Mouse (Mus musculus): ENCODE results near the gene Saysd1. TPM values are rescaled to one million over a fixed set of nuclear protein-coding genes. Genes with fewer than 3 reads are reported as not detected.

The Saysd1 gene
- total and polyA plus RNA-seq, 3 experiments = 5.3 to 6.6 (median 5.9) TPM

GRCm38 (mm10) chr14:20157595-20157994 lies 19.3 kb upstream of the Saysd1 start:
- no peak overlapping the region for H3K4me3 ChIP-seq (replicated peaks in 1 of 3; ENCODE audit: low read depth in 2 of 3, low read length in 2 of 3, poor library complexity in 1 of 3)
- no peak overlapping the region for H3K27ac ChIP-seq (ENCODE audit: insufficient read depth, low read depth)
- H3K9ac ChIP-seq (ENCODE audit: insufficient read depth, low read depth) = no peak overlapping the region
- no peaks in the 10 kb centered on the region for H3K9me3 ChIP-seq (replicated peaks; ENCODE audit: low read length)
- no peaks in the 10 kb centered on the region for H3K27me3 ChIP-seq (replicated peaks)
- DNase-seq (ENCODE audit: extremely low read depth) = no peak
- in situ Hi-C loops (cut with MboI; ENCODE audit: low pct_ligation_motif_present, low pct_unique_long_range_greater_than_20kb, low sequenced_read_pairs) = no loop called here
- H3K4me1 ChIP-seq (ENCODE audit: control insufficient read depth in 1 of 2, insufficient read depth in 2 of 2) = peaks cover 23 to 57% of the 10 kb centered on the region in 2 experiments
- H3K4me2 ChIP-seq (ENCODE audit: insufficient read depth, low read depth, poor library complexity, severe bottlenecking) = no peak overlapping the region
- peaks cover 7% of the 10 kb centered on the region; the same call in 1 of the 2 replicates for H3K79me2 ChIP-seq (replicated peaks; ENCODE audit: control insufficient read depth, extremely low read depth, insufficient read depth, poor library complexity, severe bottlenecking)
- peaks cover 2 to 52% of the 10 kb centered on the region in 2 experiments for H3K36me3 ChIP-seq (replicated peaks in 1 of 2; ENCODE audit: control insufficient read depth in 1 of 2, insufficient read depth in 1 of 2, low read length in 1 of 2)
- dilution Hi-C loops (cut with MboI; ENCODE audit: extremely low pct_ligation_motif_present, extremely low pct_unique_long_range_greater_than_20kb, low sequenced_read_pairs) = no loop called here
- no peak for TF ChIP-seq HCFC1 (IDR thresholded peaks at IDR 0.05; ENCODE audit: low read depth, low read length)

GRCm38 (mm10) chr14:20155718-20156117 lies 17.4 kb upstream of the Saysd1 start:
- H3K27me3 ChIP-seq (replicated peaks) = no peaks in the 10 kb centered on the region
- H3K36me3 ChIP-seq (replicated peaks in 1 of 2; ENCODE audit: control insufficient read depth in 1 of 2, insufficient read depth in 1 of 2, low read length in 1 of 2) = peaks cover 2 to 57% of the 10 kb centered on the region in 2 experiments
- H3K9me3 ChIP-seq (replicated peaks; ENCODE audit: low read length) = no peaks in the 10 kb centered on the region
- H3K79me2 ChIP-seq (replicated peaks; ENCODE audit: control insufficient read depth, extremely low read depth, insufficient read depth, poor library complexity, severe bottlenecking) = peaks cover 2% of the 10 kb centered on the region; the same call in 1 of the 2 replicates
- in situ Hi-C loops (cut with MboI; ENCODE audit: low pct_ligation_motif_present, low pct_unique_long_range_greater_than_20kb, low sequenced_read_pairs) (no loop called here), dilution Hi-C loops (cut with MboI; ENCODE audit: extremely low pct_ligation_motif_present, extremely low pct_unique_long_range_greater_than_20kb, low sequenced_read_pairs) (no loop called here)
- no peak overlapping the region for H3K27ac ChIP-seq (ENCODE audit: insufficient read depth, low read depth)
- TF ChIP-seq EP300 (IDR thresholded peaks at IDR 0.05; ENCODE audit: low read length) (no peak), CHD1 (IDR thresholded peaks at IDR 0.05; ENCODE audit: low read depth, low read length) (no peak), CHD2 (IDR thresholded peaks at IDR 0.05; ENCODE audit: low read length) (no peak), MEF2A (IDR thresholded peaks at IDR 0.05; ENCODE audit: borderline replicate concordance, low read depth, low read length) (no peak), MAFK (IDR thresholded peaks at IDR 0.05; ENCODE audit: insufficient replicate concordance, low read length) (no peak), JUND (conservative IDR thresholded peaks at IDR 0.05; ENCODE audit: low read depth, low read length) (no peak), USF2 (conservative IDR thresholded peaks at IDR 0.05; ENCODE audit: low read depth, low read length) (no peak), E2F4 (IDR thresholded peaks at IDR 0.05; ENCODE audit: insufficient replicate concordance, low read depth, low read length) (no peak)
- H3K4me2 ChIP-seq (ENCODE audit: insufficient read depth, low read depth, poor library complexity, severe bottlenecking) = no peak overlapping the region
- H3K4me1 ChIP-seq (ENCODE audit: control insufficient read depth in 1 of 2, insufficient read depth in 2 of 2) = peaks cover 19 to 46% of the 10 kb centered on the region in 2 experiments
- DNase-seq (ENCODE audit: extremely low read depth) = no peak
- no peak overlapping the region for H3K4me3 ChIP-seq (replicated peaks in 1 of 3; ENCODE audit: low read depth in 2 of 3, low read length in 2 of 3, poor library complexity in 1 of 3)
- H3K9ac ChIP-seq (ENCODE audit: insufficient read depth, low read depth) = no peak overlapping the region

GRCm38 (mm10) chr14:20154937-20155336 lies 16.6 kb upstream of the Saysd1 start:
- Histone ChIP-seq H3K36me3 (replicated peaks in 1 of 2; ENCODE audit: control insufficient read depth in 1 of 2, insufficient read depth in 1 of 2, low read length in 1 of 2) (peaks cover 2 to 58% of the 10 kb centered on the region in 2 experiments), H3K4me2 (ENCODE audit: insufficient read depth, low read depth, poor library complexity, severe bottlenecking) (no peak overlapping the region), H3K27ac (ENCODE audit: insufficient read depth, low read depth) (no peak overlapping the region), H3K27me3 (replicated peaks) (no peaks in the 10 kb centered on the region), H3K4me1 (ENCODE audit: control insufficient read depth in 1 of 2, insufficient read depth in 2 of 2) (peaks cover 17 to 38% of the 10 kb centered on the region in 2 experiments), H3K4me3 (replicated peaks in 1 of 3; ENCODE audit: low read depth in 2 of 3, low read length in 2 of 3, poor library complexity in 1 of 3) (no peak overlapping the region), H3K9ac (ENCODE audit: insufficient read depth, low read depth) (no peak overlapping the region), H3K79me2 (replicated peaks; ENCODE audit: control insufficient read depth, extremely low read depth, insufficient read depth, poor library complexity, severe bottlenecking) (peaks cover 2% of the 10 kb centered on the region; the same call in 1 of the 2 replicates), H3K9me3 (replicated peaks; ENCODE audit: low read length) (no peaks in the 10 kb centered on the region)
- TF ChIP-seq NELFE (IDR thresholded peaks at IDR 0.05; ENCODE audit: low read depth, low read length) = no peak
- TF ChIP-seq POLR2AphosphoS2 (IDR thresholded peaks at IDR 0.05; ENCODE audit: low read depth, low read length) = no peak
- no peak for TF ChIP-seq MYC (IDR thresholded peaks at IDR 0.05; ENCODE audit: low read depth, low read length)
- no peak for TF ChIP-seq ZNF384 (IDR thresholded peaks at IDR 0.05; ENCODE audit: low read depth, low read length)
- TF ChIP-seq ZC3H11A (IDR thresholded peaks at IDR 0.05; ENCODE audit: low read depth, low read length) = no peak
- TF ChIP-seq RCOR1 (conservative IDR thresholded peaks at IDR 0.05; ENCODE audit: low read depth, low read length) = no peak
- no peak for TF ChIP-seq GABPA (IDR thresholded peaks at IDR 0.05; ENCODE audit: insufficient replicate concordance, low read depth, low read length)
- no peak for TF ChIP-seq ETS1 (conservative IDR thresholded peaks at IDR 0.05; ENCODE audit: low read depth, low read length)
- no peak for TF ChIP-seq MAX (IDR thresholded peaks at IDR 0.05; ENCODE audit: low read length)
- TF ChIP-seq PAX5 (IDR thresholded peaks at IDR 0.05; ENCODE audit: low read length) = no peak
- TF ChIP-seq EP300 (IDR thresholded peaks at IDR 0.05; ENCODE audit: low read length) = no peak
- TF ChIP-seq IRF4 (IDR thresholded peaks at IDR 0.05; ENCODE audit: low read depth, low read length) = no peak
- no peak for TF ChIP-seq NRF1 (IDR thresholded peaks at IDR 0.05; ENCODE audit: low read depth, low read length)
- TF ChIP-seq ZMIZ1 (IDR thresholded peaks at IDR 0.05; ENCODE audit: low read depth, low read length) = no peak
- TF ChIP-seq UBTF (IDR thresholded peaks at IDR 0.05; ENCODE audit: low read depth, low read length) = no peak
- no peak for TF ChIP-seq USF1 (IDR thresholded peaks at IDR 0.05; ENCODE audit: low read depth, low read length)
- TF ChIP-seq KAT2A (IDR thresholded peaks at IDR 0.05; ENCODE audit: insufficient replicate concordance, low read length) = no peak
- TF ChIP-seq SMC3 (IDR thresholded peaks at IDR 0.05; ENCODE audit: low read depth, low read length) = no peak
- TF ChIP-seq MEF2A (IDR thresholded peaks at IDR 0.05; ENCODE audit: borderline replicate concordance, low read depth, low read length) = no peak
- in situ Hi-C loops (cut with MboI; ENCODE audit: low pct_ligation_motif_present, low pct_unique_long_range_greater_than_20kb, low sequenced_read_pairs) (no loop called here), dilution Hi-C loops (cut with MboI; ENCODE audit: extremely low pct_ligation_motif_present, extremely low pct_unique_long_range_greater_than_20kb, low sequenced_read_pairs) (no loop called here)
- DNase-seq (ENCODE audit: extremely low read depth) = no peak

Data from CH12.LX (cell line).